Mouse (Mus musculus) brain, adult 10 weeks (tissue): Measurements from ENCODE around the gene Creld2. TPM values are rescaled to one million over a fixed set of nuclear protein-coding genes. Genes with fewer than 3 reads are reported as not detected.

Experiments used
- polyA plus RNA-seq: library from polyadenylated mRNA; stranded (reverse); fragments of 350-450 nt; fragmentation: Illumina TruSeq; extraction: RNeasy Lipid Tissue Mini Kit (QIAGEN cat#74804); gene quantifications from one replicate; pipeline ENCODE4 v1.2.3, GENCODE M21; 2015; ENCODE audit warnings: low read depth, low replicate concordance

Creld2 gene
- 23.6 TPM for polyA plus RNA-seq

GRCm38 (mm10) chr15:88819026-88819905 lies at the start of gene Creld2, which contains the start of gene Alg12:
Gene Creld2, plus strand, starts transcription at chr15:88819646.
Gene Alg12, minus strand, starts transcription at chr15:88819318.

DNA sequence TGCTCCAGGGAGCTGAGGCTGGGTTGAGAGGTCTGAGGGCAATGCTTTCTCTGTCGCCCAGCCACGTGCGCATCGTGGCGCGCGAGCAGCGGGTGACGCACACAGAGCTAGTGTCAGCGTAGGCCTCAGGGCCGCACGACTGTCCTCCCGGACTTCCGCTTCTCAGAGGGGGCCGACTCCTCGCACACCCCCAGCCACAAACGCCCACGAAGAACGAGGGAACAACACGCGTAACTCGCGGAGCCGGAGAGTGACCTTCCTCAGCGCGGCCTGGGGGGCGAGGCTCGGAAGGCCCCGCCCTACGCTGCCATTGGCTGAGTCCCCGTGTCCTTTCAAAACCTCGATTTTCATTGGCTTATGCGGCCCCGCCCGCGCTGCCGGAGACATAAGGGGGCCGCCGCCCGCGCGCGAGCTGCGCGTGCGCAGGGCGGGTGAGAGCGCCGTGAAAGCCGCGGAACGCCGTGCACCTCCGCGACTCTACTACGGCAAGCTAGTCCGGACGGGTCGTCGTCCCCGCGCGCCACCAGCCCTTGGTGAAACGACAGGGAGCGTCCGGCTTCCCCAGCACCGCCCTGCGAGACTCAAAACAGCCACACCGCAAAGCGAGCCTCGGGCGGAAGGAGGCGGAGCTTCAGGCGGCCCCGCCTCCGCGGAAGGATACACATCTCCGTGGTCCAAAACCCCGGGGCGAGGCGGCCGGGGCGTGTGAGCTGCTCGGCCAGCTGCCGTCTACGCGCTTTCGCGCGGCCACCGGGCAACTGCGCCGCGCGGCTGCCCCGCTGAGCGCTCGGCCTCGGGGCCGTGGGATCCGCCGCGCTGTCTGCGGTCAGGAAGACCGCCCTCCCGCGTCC lies 42.6 kb downstream of the Creld2 start, which contains the start of gene Pim3:
Pim3 (plus strand) TSS at position 415 of the 851 bp plus-strand sequence.

Other genes starting within 250 kb of the Creld2 start
- not detected for gene Zdhhc25, start 219.3 kb upstream of the Creld2 start, polyA plus RNA-seq
- gene Brd1, start 85.4 kb upstream of the Creld2 start, polyA plus RNA-seq = 23.4 TPM
- gene Zbed4, start 68.0 kb upstream of the Creld2 start, polyA plus RNA-seq = 6.4 TPM
- gene Alg12, start 328 bp upstream of the Creld2 start, polyA plus RNA-seq = 12.9 TPM
- 39.4 TPM for gene Pim3, start 42.5 kb downstream of the Creld2 start, polyA plus RNA-seq
- gene Ttll8, start 134.8 kb downstream of the Creld2 start, polyA plus RNA-seq = 0.76 TPM
- gene Mlc1, start 159.4 kb downstream of the Creld2 start, polyA plus RNA-seq = 156 TPM
- not detected for gene Mov10l1, start 163.3 kb downstream of the Creld2 start, polyA plus RNA-seq
- 94.0 TPM for gene Panx2, start 240.1 kb downstream of the Creld2 start, polyA plus RNA-seq